Mouse (Mus musculus) testis, adult 10 weeks (tissue): ENCODE results near the gene Tmem139. TPM values are rescaled to one million over a fixed set of nuclear protein-coding genes. Genes with fewer than 3 reads are reported as not detected.

ENCODE experiments used
- polyA plus RNA-seq: library from polyadenylated mRNA; stranded (reverse); fragments of 350-450 nt; fragmentation: Illumina TruSeq; extraction: RNeasy Lipid Tissue Mini Kit (QIAGEN cat#74804); gene quantifications from one replicate; pipeline ENCODE4 v1.2.3, GENCODE M21; 2014; ENCODE audit warnings: low read depth, low replicate concordance

Gene Tmem139
- polyA plus RNA-seq, result not detected

GRCm38 (mm10) chr6:42261524-42262170 is at the start of gene Tmem139:
Gene Tmem139, plus strand, starts transcription at chr6:42261970.

DNA sequence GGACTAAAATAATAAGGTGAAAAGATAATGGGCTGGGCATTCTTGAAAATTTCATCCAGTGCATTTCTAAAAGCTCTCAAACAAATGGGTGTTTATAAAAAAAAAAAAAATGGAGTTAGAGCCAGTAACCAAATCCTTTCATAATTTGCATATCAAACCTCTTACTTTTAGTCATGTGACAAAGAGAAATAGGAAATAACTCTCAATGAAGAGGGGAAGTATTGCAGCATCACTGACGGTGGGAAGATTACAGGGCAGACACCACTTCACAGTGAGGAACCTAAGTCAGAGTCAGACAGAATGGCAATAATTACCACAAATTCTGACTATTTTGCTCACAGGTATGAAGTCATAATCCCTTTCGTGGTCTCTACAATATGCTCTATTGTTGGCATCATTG is 46.7 kb upstream of the Tmem139 start, which contains the start of gene Tas2r144:
Tas2r144 (plus strand) TSS at position 301 of the 400 bp plus-strand sequence.

GRCm38 (mm10) chr6:42245711-42246353 is 15.9 kb upstream of the Tmem139 start, which contains the start of gene Gstk1:
Gene Gstk1, plus strand, starts transcription at chr6:42245935.

DNA sequence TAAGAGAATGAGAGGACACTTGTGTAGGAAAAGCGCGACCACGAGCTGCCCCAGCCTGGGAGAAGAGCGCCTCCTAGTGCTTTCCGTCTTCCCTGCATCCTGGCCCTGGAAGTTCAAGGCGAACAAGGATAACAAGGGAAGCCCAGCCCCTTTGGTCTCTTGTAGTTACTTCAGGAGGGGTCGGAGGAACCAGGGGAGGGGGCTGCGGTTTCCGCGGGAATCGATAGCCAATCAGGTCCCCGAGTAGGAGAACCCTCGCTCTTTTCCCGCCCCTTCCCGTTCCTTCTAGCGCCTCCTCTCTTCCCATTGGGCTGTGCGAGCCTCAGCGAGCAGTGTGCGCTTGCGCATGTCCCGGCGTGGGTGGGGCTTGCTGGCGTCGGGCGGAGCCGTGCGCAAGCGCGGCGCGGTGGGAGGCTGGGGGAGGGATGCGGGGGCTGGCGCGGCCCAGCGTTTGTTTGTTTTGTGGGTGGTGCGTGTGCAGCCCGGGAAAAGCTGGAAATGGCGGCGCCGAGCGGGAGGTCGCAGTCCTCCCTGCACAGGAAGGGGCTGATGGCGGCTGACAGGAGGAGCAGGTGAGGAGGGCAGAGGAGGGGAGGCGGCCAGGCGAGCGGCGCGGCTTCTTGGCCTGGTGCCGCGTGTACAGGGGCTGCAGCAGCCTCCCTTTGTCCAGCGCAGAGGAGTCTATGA is 3.0 kb downstream of the Tmem139 start, which contains the start of gene Casp2:
Casp2 (plus strand) TSS at position 360 of the 687 bp plus-strand sequence.

DNA sequence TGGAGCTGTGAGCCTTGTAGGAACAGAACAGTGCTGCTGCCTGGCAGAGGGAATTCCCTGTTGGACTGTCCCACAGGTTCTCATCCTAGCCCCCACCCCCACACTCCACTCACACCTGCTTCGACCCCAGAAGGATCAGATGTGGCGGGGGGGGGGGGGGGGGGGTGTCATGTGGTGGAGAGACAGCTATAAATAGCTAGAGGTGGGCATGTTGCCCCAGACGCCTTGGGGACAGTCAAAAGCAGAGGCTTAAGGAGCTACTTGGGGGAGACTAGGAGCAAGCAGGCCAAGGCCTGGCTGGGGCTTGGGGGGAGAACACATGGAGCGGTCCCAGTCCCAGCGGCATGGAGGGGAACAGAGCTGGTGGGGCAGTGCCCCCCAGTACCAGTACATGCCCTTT is 24.7 kb downstream of the Tmem139 start, which contains the start of gene Clcn1:
Clcn1 (plus strand) TSS at position 238 of the 400 bp plus-strand sequence.

Other genes starting within 250 kb of the Tmem139 start
- not detected for gene Sva, start 223.6 kb upstream of the Tmem139 start, polyA plus RNA-seq
- not detected for gene Tas2r139, start 121.0 kb upstream of the Tmem139 start, polyA plus RNA-seq
- not detected for gene Tas2r144, start 46.6 kb upstream of the Tmem139 start, polyA plus RNA-seq
- gene Gstk1, start 16.0 kb upstream of the Tmem139 start, polyA plus RNA-seq, result 7.8 TPM
- 9.7 TPM for gene Casp2, start 3.0 kb downstream of the Tmem139 start, polyA plus RNA-seq
- 0.77 TPM for gene Clcn1, start 24.7 kb downstream of the Tmem139 start, polyA plus RNA-seq
- gene Fam131b, start 62.7 kb downstream of the Tmem139 start, polyA plus RNA-seq, result 0.50 TPM
- gene Zyx, start 87.7 kb downstream of the Tmem139 start, polyA plus RNA-seq, result 0.85 TPM
- gene Epha1, start 111.3 kb downstream of the Tmem139 start, polyA plus RNA-seq, result not detected
- not detected for gene Tas2r143, start 138.3 kb downstream of the Tmem139 start, polyA plus RNA-seq
- gene Tas2r135, start 143.5 kb downstream of the Tmem139 start, polyA plus RNA-seq, result not detected
- not detected for gene Tas2r126, start 172.6 kb downstream of the Tmem139 start, polyA plus RNA-seq
- gene Olfr458, start 203.2 kb downstream of the Tmem139 start, polyA plus RNA-seq, result not detected
- gene Olfr457, start 214.4 kb downstream of the Tmem139 start, polyA plus RNA-seq, result not detected
- not detected for gene Olfr456, start 225.2 kb downstream of the Tmem139 start, polyA plus RNA-seq